Mouse (Mus musculus): ENCODE measurements around the gene Tmem120a. TPM values are rescaled to one million over a fixed set of nuclear protein-coding genes. Genes with fewer than 3 reads are reported as not detected.

The Tmem120a gene
- polyA plus RNA-seq, 1 experiment from 2014 or later = 88.2 TPM

DNA sequence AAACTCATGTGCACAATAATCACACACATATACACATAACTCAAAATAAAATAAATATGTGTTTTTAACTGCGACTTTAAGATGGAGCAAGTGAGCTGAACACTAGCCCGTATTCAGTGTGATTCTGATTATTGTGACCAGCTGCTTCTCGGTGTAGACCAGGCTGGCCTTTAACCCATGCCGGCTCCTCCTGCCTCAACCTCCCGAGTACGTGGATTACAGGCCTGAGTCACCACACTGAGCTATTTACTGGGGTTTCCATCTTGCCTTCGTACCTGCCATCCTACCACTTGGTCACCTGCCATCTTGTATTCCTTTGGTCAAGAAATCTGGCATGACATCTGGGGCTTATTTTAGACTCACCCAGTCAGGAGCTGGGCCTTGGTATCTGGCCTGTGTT, 40.8 kb downstream of the Tmem120a start:
- Histone ChIP-seq H3K4me1 (0 out of 2 replicates have a peak, but pooled peaks cover 4% of the 10 kb centered on the region), H3K4me3 (replicated peaks) (no peak overlapping the region), H3K9me3 (replicated peaks) (no peaks in the 10 kb centered on the region), H3K4me2 (no peak overlapping the region), H3K27ac (replicated peaks) (no peak overlapping the region), H3K36me3 (peaks cover 40% of the 10 kb centered on the region), H3K9ac (replicated peaks) (no peak overlapping the region), H3K27me3 (replicated peaks) (no peaks in the 10 kb centered on the region)
- ATAC-seq (ENCODE audit: low FRiP score) = no peak
- 95% methylated on average over 7 of the region's 7 CpGs for WGBS

DNA sequence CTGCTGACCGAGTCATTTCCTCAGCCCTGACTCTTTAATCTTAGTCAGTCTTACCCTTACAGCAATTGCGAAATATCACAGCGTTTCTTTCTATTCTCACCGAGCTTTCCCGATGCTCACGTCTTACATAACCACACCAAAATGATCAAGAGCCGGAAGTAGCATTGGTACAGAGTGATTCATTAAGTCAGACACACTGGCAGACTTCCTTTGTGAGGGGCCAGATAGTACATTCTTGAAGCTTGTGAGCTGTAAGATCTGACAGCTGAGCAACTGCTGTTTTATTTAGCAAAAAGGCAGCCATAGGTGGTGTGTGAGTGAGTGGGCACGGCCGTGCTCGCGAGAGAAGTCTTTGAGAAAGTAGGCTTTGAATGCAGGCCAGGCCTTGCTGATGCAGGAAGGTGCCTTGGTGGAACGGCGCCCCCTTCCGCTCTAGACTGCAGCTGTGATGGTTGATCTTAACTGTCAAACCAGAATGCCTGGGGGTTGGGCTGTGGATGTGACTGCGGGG, 41.5 kb downstream of the Tmem120a start:
- H3K9ac ChIP-seq (replicated peaks) = no peak overlapping the region

DNA sequence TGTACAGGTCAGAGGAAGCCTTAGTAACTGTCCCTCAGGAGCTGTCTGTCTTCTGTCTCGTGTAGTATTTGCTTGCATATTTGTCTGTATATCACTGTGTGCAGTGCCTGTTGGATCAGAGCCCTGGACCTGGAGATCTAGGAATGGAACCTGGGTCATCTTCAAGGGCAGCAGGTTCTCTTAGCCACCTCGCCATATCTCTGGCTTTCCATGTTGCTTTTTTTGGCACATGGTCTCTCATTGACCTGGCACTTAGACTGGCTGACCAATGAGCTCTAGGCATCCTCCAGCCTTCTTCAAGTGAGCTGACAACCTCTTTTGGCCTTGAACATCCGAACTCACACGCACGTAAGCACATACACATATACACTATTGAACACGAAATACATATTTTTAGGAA, 42.1 kb downstream of the Tmem120a start:
- Histone ChIP-seq H3K36me3 (peaks cover 30% of the 10 kb centered on the region), H3K27me3 (replicated peaks) (no peaks in the 10 kb centered on the region), H3K4me3 (replicated peaks) (no peak overlapping the region), H3K9ac (replicated peaks) (no peak overlapping the region), H3K4me1 (0 out of 2 replicates have a peak, but pooled peaks cover 4% of the 10 kb centered on the region), H3K4me2 (no peak overlapping the region), H3K9me3 (replicated peaks) (no peaks in the 10 kb centered on the region), H3K27ac (replicated peaks) (no peak overlapping the region)
- 92% methylated on average over 6 of the region's 6 CpGs for WGBS
- ATAC-seq (ENCODE audit: low FRiP score) = no peak

More for the DNA sequence above, 41.5 kb downstream of the Tmem120a start:
- H3K4me2 ChIP-seq = no peak overlapping the region
- no peak overlapping the region for H3K27ac ChIP-seq (replicated peaks)
- H3K27me3 ChIP-seq (replicated peaks) = no peaks in the 10 kb centered on the region
- H3K4me3 ChIP-seq (replicated peaks) = no peak overlapping the region
- H3K9me3 ChIP-seq (replicated peaks) = no peaks in the 10 kb centered on the region
- peaks cover 36% of the 10 kb centered on the region for H3K36me3 ChIP-seq
- 81% methylated on average over 15 of the region's 15 CpGs for WGBS
- H3K4me1 ChIP-seq = 0 out of 2 replicates have a peak, but pooled peaks cover 4% of the 10 kb centered on the region
- ATAC-seq (ENCODE audit: low FRiP score) = no peak

DNA sequence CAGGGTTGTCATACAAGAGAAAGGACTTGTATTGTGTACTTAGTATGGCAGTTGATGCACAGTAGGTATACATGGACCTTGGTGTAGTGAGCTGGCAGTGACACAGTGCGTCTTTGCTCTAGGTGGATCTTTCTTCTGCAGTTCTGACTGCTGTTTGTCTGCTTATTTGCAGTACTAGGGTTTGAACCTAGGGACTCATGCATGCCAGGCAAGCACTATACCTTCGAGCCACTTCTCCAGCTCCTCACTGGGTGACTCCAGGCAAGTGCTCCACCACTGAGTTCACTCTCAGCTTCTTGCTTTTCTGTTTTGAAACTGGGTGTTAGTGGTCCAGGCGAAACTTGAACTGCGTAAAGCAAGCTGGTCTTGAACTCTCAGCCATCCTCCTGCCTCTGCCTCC, 42.6 kb downstream of the Tmem120a start:
- Histone ChIP-seq H3K27me3 (replicated peaks) (no peaks in the 10 kb centered on the region), H3K9me3 (replicated peaks) (no peaks in the 10 kb centered on the region), H3K9ac (replicated peaks) (no peak overlapping the region), H3K4me1 (0 out of 2 replicates have a peak, but pooled peaks cover 4% of the 10 kb centered on the region), H3K4me3 (replicated peaks) (no peak overlapping the region), H3K4me2 (no peak overlapping the region), H3K27ac (replicated peaks) (no peak overlapping the region), H3K36me3 (peaks cover 28% of the 10 kb centered on the region)
- no peak for ATAC-seq (ENCODE audit: low FRiP score)
- WGBS = over 99% methylated on average over 4 of the region's 4 CpGs

DNA sequence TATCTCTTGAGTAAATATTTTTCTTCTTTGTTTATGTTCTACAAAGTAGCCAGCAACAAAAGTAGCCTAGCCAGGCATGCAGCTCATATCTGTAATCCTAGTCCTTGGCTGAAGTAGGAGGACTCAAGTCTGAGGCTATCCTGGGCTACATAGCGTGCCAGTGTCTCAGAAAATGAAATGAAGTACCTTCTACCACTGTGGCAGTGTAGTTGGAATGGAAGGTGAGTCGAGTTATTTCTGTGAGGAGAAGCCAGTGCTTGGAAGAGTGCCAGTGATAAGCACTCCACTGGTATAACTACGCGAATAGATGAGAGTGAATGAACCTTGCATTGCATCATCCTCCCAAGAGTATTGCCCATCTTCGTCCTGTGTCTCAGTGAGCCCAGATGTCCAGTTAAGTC, 46.5 kb downstream of the Tmem120a start:
- 0 out of 2 replicates have a peak, but pooled peaks cover 4% of the 10 kb centered on the region for H3K4me1 ChIP-seq
- H3K27ac ChIP-seq (replicated peaks) = no peak overlapping the region
- no peaks in the 10 kb centered on the region for H3K9me3 ChIP-seq (replicated peaks)
- H3K9ac ChIP-seq (replicated peaks) = no peak overlapping the region
- 81% methylated on average over 5 of the region's 5 CpGs for WGBS
- ATAC-seq (ENCODE audit: low FRiP score) = no peak
- peaks cover 28% of the 10 kb centered on the region for H3K36me3 ChIP-seq
- H3K4me3 ChIP-seq (replicated peaks) = no peak overlapping the region
- H3K27me3 ChIP-seq (replicated peaks) = no peaks in the 10 kb centered on the region
- no peak overlapping the region for H3K4me2 ChIP-seq

DNA sequence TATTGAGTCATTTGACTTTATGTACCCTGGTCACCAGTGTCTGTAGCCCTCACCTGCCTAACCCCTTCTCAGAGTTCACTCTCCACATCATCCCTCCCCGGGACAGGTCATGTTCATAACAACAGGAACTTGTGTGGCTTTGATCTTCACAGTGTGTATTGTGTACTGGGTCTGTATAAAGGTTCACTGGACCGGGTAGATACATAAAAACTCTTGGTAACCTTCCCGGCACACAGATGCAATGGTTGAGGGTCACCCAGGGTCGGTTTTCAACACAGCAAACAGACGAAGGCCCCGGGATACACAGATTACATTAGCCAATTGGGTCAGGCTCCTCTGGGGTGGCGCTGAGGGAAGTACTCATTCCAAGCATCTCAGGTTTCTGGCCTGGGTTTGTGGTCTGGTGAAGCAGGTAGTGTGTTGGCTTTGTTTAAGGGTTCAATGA, 48.9 kb downstream of the Tmem120a start:
- Histone ChIP-seq H3K4me1 (peaks cover 21% of the 10 kb centered on the region), H3K9ac (replicated peaks) (no peak overlapping the region), H3K27ac (replicated peaks) (no peak overlapping the region), H3K4me2 (no peak overlapping the region), H3K27me3 (replicated peaks) (no peaks in the 10 kb centered on the region), H3K4me3 (replicated peaks) (no peak overlapping the region), H3K9me3 (replicated peaks) (no peaks in the 10 kb centered on the region), H3K36me3 (peaks cover 10% of the 10 kb centered on the region; the same call in 1 of the 2 replicates)
- no peak for ATAC-seq (ENCODE audit: low FRiP score)
- 71% methylated on average over 7 of the region's 7 CpGs for WGBS

DNA sequence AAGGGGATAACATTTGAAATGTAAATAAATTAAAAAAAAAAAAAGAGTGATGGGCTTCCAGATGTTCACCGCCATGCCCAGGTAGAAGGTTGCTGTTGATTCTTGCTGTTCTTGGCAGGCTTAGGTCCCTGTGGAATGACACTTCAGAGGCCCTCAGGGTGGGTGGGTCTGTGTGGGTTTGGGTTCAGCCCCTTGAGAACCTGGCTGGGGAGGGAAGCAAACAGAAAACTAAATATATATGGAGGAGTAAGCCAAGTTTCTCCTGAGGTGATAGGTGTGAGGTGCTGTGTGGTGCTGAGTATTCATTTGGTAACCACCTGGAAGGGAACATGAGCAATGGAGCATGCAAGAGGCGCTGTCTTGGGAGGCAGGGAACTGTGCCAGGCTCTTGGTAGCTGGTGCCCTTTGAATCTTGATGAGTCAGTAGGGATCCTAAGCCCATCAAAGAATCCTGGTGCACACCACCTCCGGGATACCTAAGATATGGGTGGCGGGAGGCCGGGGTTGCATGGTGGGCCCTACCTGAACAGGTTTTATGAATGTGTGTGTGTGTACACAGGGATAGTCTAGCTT, 50.9 kb downstream of the Tmem120a start:
- Histone ChIP-seq H3K4me2 (no peak overlapping the region), H3K9ac (replicated peaks) (no peak overlapping the region), H3K4me3 (replicated peaks) (no peak overlapping the region), H3K27ac (replicated peaks) (no peak overlapping the region), H3K36me3 (no peaks in the 10 kb centered on the region; the same call in 1 of the 2 replicates), H3K4me1 (peaks cover 30% of the 10 kb centered on the region), H3K27me3 (replicated peaks) (no peaks in the 10 kb centered on the region), H3K9me3 (replicated peaks) (no peaks in the 10 kb centered on the region)
- 97% methylated on average over 5 of the region's 5 CpGs for WGBS
- ATAC-seq (ENCODE audit: low FRiP score) = no peak

DNA sequence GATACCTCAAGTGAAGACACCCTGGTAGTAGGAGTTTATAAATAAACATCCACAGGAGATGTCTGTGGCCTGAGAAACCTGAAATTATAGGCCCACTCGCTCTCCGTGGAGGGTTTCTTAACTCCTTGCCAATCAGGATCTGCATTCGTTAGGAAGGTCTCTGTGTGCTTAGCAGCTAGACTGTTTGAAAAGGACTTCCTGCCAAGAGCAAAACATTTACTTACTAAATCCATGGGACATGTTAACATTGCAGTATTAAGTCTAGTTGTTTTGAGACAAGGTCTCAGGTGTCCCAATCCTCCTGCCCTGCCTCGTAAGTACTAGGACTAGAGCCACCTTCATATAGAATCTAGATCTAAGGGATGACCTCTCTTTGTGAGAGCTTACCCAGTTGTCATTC, 53.0 kb downstream of the Tmem120a start:
- Histone ChIP-seq H3K36me3 (no peaks in the 10 kb centered on the region), H3K9ac (replicated peaks) (no peak overlapping the region), H3K4me1 (peaks cover 36% of the 10 kb centered on the region), H3K9me3 (replicated peaks) (no peaks in the 10 kb centered on the region), H3K27ac (replicated peaks) (no peak overlapping the region), H3K4me2 (0 out of 2 replicates have a peak overlapping the region, but pooled peaks have one; percentile 1), H3K4me3 (replicated peaks) (0 out of 2 replicates have a peak overlapping the region, but pooled peaks have one; percentile 2), H3K27me3 (replicated peaks) (no peaks in the 10 kb centered on the region)
- no peak for ATAC-seq (ENCODE audit: low FRiP score)
- 83% methylated on average over 4 of the region's 4 CpGs for WGBS

DNA sequence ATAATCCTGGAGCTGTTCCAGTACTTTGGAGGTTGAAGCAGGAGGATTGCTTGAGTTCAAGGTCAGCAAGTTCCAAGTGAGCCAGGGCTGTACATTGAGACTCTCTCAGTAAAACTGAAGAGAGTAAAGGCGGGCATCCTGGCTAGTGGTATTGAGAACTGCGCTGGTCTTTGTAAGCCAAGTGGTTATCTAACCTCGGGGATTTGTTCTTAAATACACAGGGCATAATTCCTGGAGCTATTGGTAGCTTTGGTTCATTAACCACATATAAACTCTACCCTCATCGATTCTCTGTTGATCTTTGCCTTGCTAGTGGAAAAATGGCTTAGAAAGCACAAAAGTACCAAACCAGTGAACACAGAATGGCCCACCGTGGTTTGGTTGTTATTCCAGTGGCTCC, 53.8 kb downstream of the Tmem120a start:
- H3K9me3 ChIP-seq (replicated peaks) = no peaks in the 10 kb centered on the region
- no peak for ATAC-seq (ENCODE audit: low FRiP score)
- H3K4me1 ChIP-seq = peaks cover 34% of the 10 kb centered on the region
- 72% methylated on average over 5 of the region's 5 CpGs for WGBS
- peak overlapping the region; percentile 94 for H3K4me2 ChIP-seq
- H3K9ac ChIP-seq (replicated peaks) = peak overlapping the region; percentile 79; the same call in 1 of the 2 replicates
- H3K4me3 ChIP-seq (replicated peaks) = peak overlapping the region; percentile 84
- H3K27ac ChIP-seq (replicated peaks) = no peak overlapping the region
- no peaks in the 10 kb centered on the region for H3K27me3 ChIP-seq (replicated peaks)
- H3K36me3 ChIP-seq = no peaks in the 10 kb centered on the region

Small RNA genes within 50 kb of the gene (microRNA-seq; reads per million reads assigned to microRNA genes)
- gene Mir7034 = not detected

Other genes starting within 250 kb of the Tmem120a start
- gene Hip1, start 199.3 kb downstream of the Tmem120a start, polyA plus RNA-seq (2015; fragmentation: Nextera tagmentation; extraction: Ambion mirVana) = 37.8 and 41.2 TPM in 2 replicates
- not detected in 2 replicates for gene Ccl26, start 180.9 kb downstream of the Tmem120a start, polyA plus RNA-seq (2015; fragmentation: Nextera tagmentation; extraction: Ambion mirVana)
- gene Ccl24, start 171.4 kb downstream of the Tmem120a start, polyA plus RNA-seq (2015; fragmentation: Nextera tagmentation; extraction: Ambion mirVana) = 2.1 and 9.5 TPM in 2 replicates
- 91.1 and 94.6 TPM in 2 replicates for gene Rhbdd2, start 111.8 kb downstream of the Tmem120a start, polyA plus RNA-seq (2015; fragmentation: Nextera tagmentation; extraction: Ambion mirVana)
- gene Por, start 74.4 kb downstream of the Tmem120a start, polyA plus RNA-seq (2015; fragmentation: Nextera tagmentation; extraction: Ambion mirVana) = 91.6 and 92.1 TPM in 2 replicates
- gene Styxl1, start 33.9 kb upstream of the Tmem120a start, polyA plus RNA-seq (2015; fragmentation: Nextera tagmentation; extraction: Ambion mirVana) = 0.36 and 0.88 TPM in 2 replicates
- gene Mdh2, start 34.0 kb upstream of the Tmem120a start, polyA plus RNA-seq (2015; fragmentation: Nextera tagmentation; extraction: Ambion mirVana) = 658 and 665 TPM in 2 replicates
- gene Srrm3, start 62.4 kb upstream of the Tmem120a start, polyA plus RNA-seq (2015; fragmentation: Nextera tagmentation; extraction: Ambion mirVana) = 65.5 and 87.3 TPM in 2 replicates
- 36.4 and 38.1 TPM in 2 replicates for gene Hspb1, start 143.5 kb upstream of the Tmem120a start, polyA plus RNA-seq (2015; fragmentation: Nextera tagmentation; extraction: Ambion mirVana)
- 776 and 868 TPM in 2 replicates for gene Ywhag, start 190.2 kb upstream of the Tmem120a start, polyA plus RNA-seq (2015; fragmentation: Nextera tagmentation; extraction: Ambion mirVana)
- gene Ssc4d, start 230.1 kb upstream of the Tmem120a start, polyA plus RNA-seq (2015; fragmentation: Nextera tagmentation; extraction: Ambion mirVana) = 1.6 and 1.8 TPM in 2 replicates
- gene Zp3, start 235.7 kb upstream of the Tmem120a start, polyA plus RNA-seq (2015; fragmentation: Nextera tagmentation; extraction: Ambion mirVana) = 0.14 and 0.27 TPM in 2 replicates